27 mouse cellular contexts compared by ENCODE assay signal in genomic region chr13:20404530-20404929, GRCm38 (mm10).
A peak's percentile ranks its signal among the peaks of the same experiment; 100 is the strongest.
DNase-seq lines count a peak whose midpoint lies in the region; ATAC-seq lines count a peak whose summit lies in the region.
"Had no signal": no experiment of that assay in that cellular context is flagged by ENCODE, and none has a peak within 500 bp of the region (broad histone marks: within the 10 kb centered on the region; RNA-seq: fewer than 3 reads in every experiment).

No protein-coding gene starts in this region.

- H3K27ac ChIP-seq in hindbrain, embryonic 14.5 days = 0 out of 2 replicates have a peak overlapping the region, but pooled peaks have one; percentile 22
- H3K27ac ChIP-seq in hindbrain, embryonic 11.5 days (ENCODE audit: low read depth, low read length) = no peak overlapping the region
- H3K27ac ChIP-seq in forebrain, embryonic 13.5 days = no peak overlapping the region
- H3K27ac ChIP-seq in forebrain, embryonic 15.5 days (replicated peaks) = peak overlapping the region; percentile 33
- H3K27ac ChIP-seq in midbrain, embryonic 16.5 days (ENCODE audit: low read length) = no peak overlapping the region; the same call in 1 of the 2 replicates
- H3K27ac ChIP-seq: embryonic facial prominence, embryonic 10.5 days; embryonic facial prominence, embryonic 15.5 days; heart, embryonic 10.5 days; heart, embryonic 15.5 days; liver, embryonic 14.5 days; macrophage; neural tube, embryonic 12.5 days had no signal

- no peak for DNase-seq in hindbrain, embryonic 14.5 days (ENCODE audit: low spot score)
- DNase-seq in hindbrain, embryonic 11.5 days (ENCODE audit: low spot score) = no peak
- no peak for DNase-seq in left cerebral cortex, adult 9 months (ENCODE audit: low spot score in 2 of 2)
- DNase-seq: adrenal gland, postnatal 25 days; B cell, adult 2 months; cerebellum, adult 2 months; cerebellum, postnatal 14 days; gastrocnemius, postnatal 25 days; heart, postnatal 36 days; kidney, adult 9 months; kidney, postnatal 10 days; layer of hippocampus, adult 9-11 months; liver; lung, adult 2 months; lung, postnatal 10 days; right cerebral cortex, postnatal 4 days had no signal

- no peak for ATAC-seq in hindbrain, embryonic 14.5 days (ENCODE audit: low FRiP score)
- ATAC-seq in hindbrain, embryonic 11.5 days (ENCODE audit: low FRiP score) = no peak; the same call in 1 of the 2 replicates
- peak; percentile 64 for ATAC-seq in forebrain, embryonic 13.5 days
- peak; percentile 69 for ATAC-seq in forebrain, embryonic 15.5 days (replicated peaks)
- 0 out of 2 replicates have a peak, but pooled peaks have one; percentile 38 for ATAC-seq in midbrain, embryonic 16.5 days
- ATAC-seq: intestine, embryonic 16.5 days had no signal

- no peaks in the 10 kb centered on the region for H3K36me3 ChIP-seq in hindbrain, embryonic 14.5 days (replicated peaks; ENCODE audit: control insufficient read depth, insufficient read depth)
- H3K36me3 ChIP-seq in hindbrain, embryonic 11.5 days (ENCODE audit: control insufficient read depth, insufficient read depth, low read length) = no peaks in the 10 kb centered on the region
- no peaks in the 10 kb centered on the region for H3K36me3 ChIP-seq in forebrain, embryonic 13.5 days (ENCODE audit: poor library complexity, severe bottlenecking)
- H3K36me3 ChIP-seq in forebrain, embryonic 15.5 days = no peaks in the 10 kb centered on the region
- H3K36me3 ChIP-seq in midbrain, embryonic 16.5 days (ENCODE audit: control insufficient read depth, insufficient read depth, low read length) = no peaks in the 10 kb centered on the region
- H3K36me3 ChIP-seq: embryonic facial prominence, embryonic 10.5 days; embryonic facial prominence, embryonic 15.5 days; heart, embryonic 10.5 days; heart, embryonic 15.5 days; neural tube, embryonic 12.5 days had no signal

- no peaks in the 10 kb centered on the region for H3K27me3 ChIP-seq in hindbrain, embryonic 14.5 days (ENCODE audit: control insufficient read depth, insufficient read depth, low read length)
- no peaks in the 10 kb centered on the region for H3K27me3 ChIP-seq in hindbrain, embryonic 11.5 days (ENCODE audit: control insufficient read depth, insufficient read depth, low read length)
- H3K27me3 ChIP-seq in forebrain, embryonic 13.5 days = no peaks in the 10 kb centered on the region
- no peaks in the 10 kb centered on the region for H3K27me3 ChIP-seq in forebrain, embryonic 15.5 days
- H3K27me3 ChIP-seq in midbrain, embryonic 16.5 days (ENCODE audit: control insufficient read depth, insufficient read depth, low read depth, low read length) = no peaks in the 10 kb centered on the region
- H3K27me3 ChIP-seq: embryonic facial prominence, embryonic 15.5 days; heart, embryonic 15.5 days; neural tube, embryonic 12.5 days had no signal

- no peak overlapping the region for H3K4me3 ChIP-seq in hindbrain, embryonic 14.5 days (replicated peaks; ENCODE audit: low read length)
- no peak overlapping the region for H3K4me3 ChIP-seq in hindbrain, embryonic 11.5 days (ENCODE audit: low read depth, low read length)
- no peak overlapping the region for H3K4me3 ChIP-seq in forebrain, embryonic 13.5 days
- H3K4me3 ChIP-seq in forebrain, embryonic 15.5 days = no peak overlapping the region
- no peak overlapping the region for H3K4me3 ChIP-seq in midbrain, embryonic 16.5 days (ENCODE audit: low read depth, low read length)
- H3K4me3 ChIP-seq: embryonic facial prominence, embryonic 10.5 days; embryonic facial prominence, embryonic 15.5 days; heart, embryonic 10.5 days; heart, embryonic 15.5 days; neural tube, embryonic 12.5 days had no signal

- no peaks in the 10 kb centered on the region for H3K9me3 ChIP-seq in hindbrain, embryonic 14.5 days (ENCODE audit: control insufficient read depth, low read length)
- H3K9me3 ChIP-seq in hindbrain, embryonic 11.5 days (ENCODE audit: control insufficient read depth, low read length) = no peaks in the 10 kb centered on the region
- no peaks in the 10 kb centered on the region for H3K9me3 ChIP-seq in forebrain, embryonic 13.5 days (replicated peaks)
- no peaks in the 10 kb centered on the region for H3K9me3 ChIP-seq in forebrain, embryonic 15.5 days
- no peaks in the 10 kb centered on the region for H3K9me3 ChIP-seq in midbrain, embryonic 16.5 days (replicated peaks; ENCODE audit: control insufficient read depth, low read length, poor library complexity, severe bottlenecking)
- H3K9me3 ChIP-seq: embryonic facial prominence, embryonic 10.5 days; embryonic facial prominence, embryonic 15.5 days; heart, embryonic 10.5 days; heart, embryonic 15.5 days; neural tube, embryonic 12.5 days had no signal

- peaks cover 14% of the 10 kb centered on the region; the same call in 1 of the 2 replicates for H3K4me1 ChIP-seq in hindbrain, embryonic 14.5 days (replicated peaks; ENCODE audit: control insufficient read depth, insufficient read depth, low read length)
- H3K4me1 ChIP-seq in hindbrain, embryonic 11.5 days (replicated peaks; ENCODE audit: control insufficient read depth, insufficient read depth, low read length) = no peaks in the 10 kb centered on the region
- H3K4me1 ChIP-seq in forebrain, embryonic 13.5 days = peaks cover 24% of the 10 kb centered on the region
- peaks cover 19% of the 10 kb centered on the region for H3K4me1 ChIP-seq in forebrain, embryonic 15.5 days
- no peaks in the 10 kb centered on the region for H3K4me1 ChIP-seq in midbrain, embryonic 16.5 days (ENCODE audit: control insufficient read depth, insufficient read depth, low read length)
- H3K4me1 ChIP-seq: embryonic facial prominence, embryonic 10.5 days; embryonic facial prominence, embryonic 15.5 days; heart, embryonic 10.5 days; heart, embryonic 15.5 days had no signal

- no peak overlapping the region for H3K4me2 ChIP-seq in hindbrain, embryonic 14.5 days (replicated peaks)
- no peak overlapping the region for H3K4me2 ChIP-seq in hindbrain, embryonic 11.5 days (replicated peaks; ENCODE audit: low read depth, low read length)
- no peak overlapping the region for H3K4me2 ChIP-seq in forebrain, embryonic 13.5 days
- H3K4me2 ChIP-seq in forebrain, embryonic 15.5 days (replicated peaks) = no peak overlapping the region
- no peak overlapping the region for H3K4me2 ChIP-seq in midbrain, embryonic 16.5 days (ENCODE audit: low read length)
- H3K4me2 ChIP-seq: embryonic facial prominence, embryonic 15.5 days; heart, embryonic 15.5 days; neural tube, embryonic 12.5 days had no signal

- 21% methylated on average over 3 of the region's 3 CpGs for WGBS in hindbrain, embryonic 14.5 days
- WGBS in hindbrain, embryonic 11.5 days = 55% methylated on average over 3 of the region's 3 CpGs
- WGBS in forebrain, embryonic 13.5 days = 25% methylated on average over 3 of the region's 3 CpGs
- 14% methylated on average over 3 of the region's 3 CpGs for WGBS in forebrain, embryonic 15.5 days
- WGBS in midbrain, embryonic 16.5 days = 22% methylated on average over 3 of the region's 3 CpGs

- no peak overlapping the region for H3K9ac ChIP-seq in hindbrain, embryonic 14.5 days
- H3K9ac ChIP-seq in hindbrain, embryonic 11.5 days (ENCODE audit: low read depth, low read length) = no peak overlapping the region
- H3K9ac ChIP-seq in forebrain, embryonic 13.5 days = no peak overlapping the region
- H3K9ac ChIP-seq in forebrain, embryonic 15.5 days (replicated peaks) = no peak overlapping the region
- H3K9ac ChIP-seq in midbrain, embryonic 16.5 days (ENCODE audit: low read depth, low read length) = no peak overlapping the region
- H3K9ac ChIP-seq: embryonic facial prominence, embryonic 15.5 days; heart, embryonic 15.5 days; liver, embryonic 14.5 days; neural tube, embryonic 12.5 days had no signal

Comparison
In these comparisons a context has a peak if more than half of its experiments do, and no peak if none do; other contexts are left out.
1. H3K27ac ChIP-seq: peak in hindbrain, embryonic 14.5 days (single experiment) and forebrain, embryonic 15.5 days (single experiment); none in hindbrain, embryonic 11.5 days (single experiment), forebrain, embryonic 13.5 days (single experiment) and midbrain, embryonic 16.5 days (single experiment).
2. ATAC-seq: peak in forebrain, embryonic 13.5 days (single experiment), forebrain, embryonic 15.5 days (single experiment) and midbrain, embryonic 16.5 days (single experiment); none in hindbrain, embryonic 14.5 days (single experiment) and hindbrain, embryonic 11.5 days (single experiment).